7 mouse cellular contexts compared by ENCODE assay signal in genomic region chr19:3718481-3719361, GRCm38 (mm10). TPM values are rescaled to one million over a fixed set of nuclear protein-coding genes. Genes with fewer than 3 reads are reported as not detected.
DNase-seq lines count a peak whose midpoint lies in the region; ATAC-seq and TF ChIP-seq lines count a peak whose summit lies in the region.

No protein-coding gene starts in this region.

- peaks cover 41% of the 10 kb centered on the region for H3K36me3 ChIP-seq in heart, embryonic 10.5 days
- peaks cover 41% of the 10 kb centered on the region for H3K36me3 ChIP-seq in limb, embryonic 15.5 days
- H3K36me3 ChIP-seq in midbrain, embryonic 16.5 days (ENCODE audit: control insufficient read depth, insufficient read depth, low read length) = peaks cover 28% of the 10 kb centered on the region

- ATAC-seq in limb, embryonic 15.5 days (ENCODE audit: insufficient number of reproducible peaks, low FRiP score, low TSS enrichment, low read depth) = no peak
- ATAC-seq in midbrain, embryonic 16.5 days = peak; percentile 67

- DNase-seq in brain, adult 2 months (ENCODE audit: low read depth, low spot score) = peak; percentile 85
- DNase-seq in heart, embryonic 10.5 days (ENCODE audit: low spot score) = peak; percentile 85
- peak; percentile 82 for DNase-seq in kidney, adult 9 months
- DNase-seq in spleen, postnatal 14 days (ENCODE audit: low spot score in 2 of 2) = peak; percentile 32 to 64

- TF ChIP-seq POLR2A in embryonic fibroblast, embryonic 13.5 days (IDR thresholded peaks at IDR 0.05; ENCODE audit: low read depth, low read length) = no peak

- H3K9ac ChIP-seq in limb, embryonic 15.5 days = 0 out of 2 replicates have a peak overlapping the region, but pooled peaks have one; percentile 33
- peak overlapping the region; percentile 43; the same call in 1 of the 2 replicates for H3K9ac ChIP-seq in midbrain, embryonic 16.5 days (ENCODE audit: low read depth, low read length)

- peak; percentile 48; the same call in 1 of the 2 replicates for TF ChIP-seq CTCF in embryonic fibroblast, embryonic 13.5 days (IDR thresholded peaks at IDR 0.05; ENCODE audit: borderline replicate concordance, insufficient read depth, low read length)

- WGBS in heart, embryonic 10.5 days = 39% methylated on average over 19 of the region's 19 CpGs
- WGBS in limb, embryonic 15.5 days = 35% methylated on average over 19 of the region's 19 CpGs
- 45% methylated on average over 19 of the region's 19 CpGs for WGBS in midbrain, embryonic 16.5 days

- H3K4me2 ChIP-seq in limb, embryonic 15.5 days = peak overlapping the region; percentile 95
- peak overlapping the region; percentile 75 for H3K4me2 ChIP-seq in midbrain, embryonic 16.5 days (ENCODE audit: low read length)

- H3K27ac ChIP-seq in embryonic fibroblast, embryonic 13.5 days (ENCODE audit: insufficient read depth, low read length) = no peak overlapping the region
- peak overlapping the region; percentile 84 for H3K27ac ChIP-seq in heart, embryonic 10.5 days
- peak overlapping the region; percentile 57 for H3K27ac ChIP-seq in limb, embryonic 15.5 days
- H3K27ac ChIP-seq in midbrain, embryonic 16.5 days (ENCODE audit: low read length) = no peak overlapping the region

- H3K4me3 ChIP-seq in embryonic fibroblast, embryonic 13.5 days (ENCODE audit: insufficient read depth, low read length) = no peak overlapping the region
- H3K4me3 ChIP-seq in heart, embryonic 10.5 days = peak overlapping the region; percentile 63
- peak overlapping the region; percentile 46 for H3K4me3 ChIP-seq in limb, embryonic 15.5 days
- peak overlapping the region; percentile 38 for H3K4me3 ChIP-seq in midbrain, embryonic 16.5 days (ENCODE audit: low read depth, low read length)

- H3K9me3 ChIP-seq in heart, embryonic 10.5 days = no peaks in the 10 kb centered on the region
- no peaks in the 10 kb centered on the region for H3K9me3 ChIP-seq in limb, embryonic 15.5 days
- H3K9me3 ChIP-seq in midbrain, embryonic 16.5 days (replicated peaks; ENCODE audit: control insufficient read depth, low read length, poor library complexity, severe bottlenecking) = no peaks in the 10 kb centered on the region

- H3K4me1 ChIP-seq in embryonic fibroblast, embryonic 13.5 days (ENCODE audit: control insufficient read depth, insufficient read depth, low read length) = no peaks in the 10 kb centered on the region
- H3K4me1 ChIP-seq in heart, embryonic 10.5 days = peaks cover 20% of the 10 kb centered on the region
- peaks cover 10% of the 10 kb centered on the region for H3K4me1 ChIP-seq in limb, embryonic 15.5 days
- peaks cover 8% of the 10 kb centered on the region for H3K4me1 ChIP-seq in midbrain, embryonic 16.5 days (ENCODE audit: control insufficient read depth, insufficient read depth, low read length)

- no peaks in the 10 kb centered on the region for H3K27me3 ChIP-seq in heart, embryonic 10.5 days (ENCODE audit: insufficient read depth, poor library complexity, severe bottlenecking)
- no peaks in the 10 kb centered on the region for H3K27me3 ChIP-seq in limb, embryonic 15.5 days
- H3K27me3 ChIP-seq in midbrain, embryonic 16.5 days (ENCODE audit: control insufficient read depth, insufficient read depth, low read depth, low read length) = no peaks in the 10 kb centered on the region

RNA-seq across cellular contexts. Expression of gene 1810055G02Rik, which starts 10.6 kb away (rescaled TPM):
- 53.5 and 57.9 TPM in 2 replicates for polyA plus RNA-seq in embryonic fibroblast, embryonic 13.5 days (2011; ENCODE audit: insufficient read length, low read depth, missing spikeins)
- polyA plus RNA-seq in heart, embryonic 10.5 days (2016; fragmentation: Nextera tagmentation; extraction: Ambion mirVana) = 34.5 and 38.8 TPM in 2 replicates
- polyA plus RNA-seq in limb, embryonic 15.5 days (2015; fragmentation: Nextera tagmentation; extraction: Ambion mirVana) = 60.5 and 69.0 TPM in 2 replicates
- 33.3 and 33.4 TPM in 2 replicates for polyA plus RNA-seq in midbrain, embryonic 16.5 days (2015; fragmentation: Nextera tagmentation; extraction: Ambion mirVana)

RNA-seq across cellular contexts. Expression of gene Lrp5, which starts 32.4 kb away (rescaled TPM):
- 32.0 and 32.7 TPM in 2 replicates for polyA plus RNA-seq in embryonic fibroblast, embryonic 13.5 days (2011; ENCODE audit: insufficient read length, low read depth, missing spikeins)
- 4.1 and 5.2 TPM in 2 replicates for polyA plus RNA-seq in heart, embryonic 10.5 days (2016; fragmentation: Nextera tagmentation; extraction: Ambion mirVana)
- 6.6 and 6.8 TPM in 2 replicates for polyA plus RNA-seq in limb, embryonic 15.5 days (2015; fragmentation: Nextera tagmentation; extraction: Ambion mirVana)
- 0.89 and 0.92 TPM in 2 replicates for polyA plus RNA-seq in midbrain, embryonic 16.5 days (2015; fragmentation: Nextera tagmentation; extraction: Ambion mirVana)

RNA-seq across cellular contexts. Expression of gene Kmt5b, which starts 48.5 kb away (rescaled TPM):
- 36.9 and 47.1 TPM in 2 replicates for polyA plus RNA-seq in embryonic fibroblast, embryonic 13.5 days (2011; ENCODE audit: insufficient read length, low read depth, missing spikeins)
- 21.6 and 24.1 TPM in 2 replicates for polyA plus RNA-seq in heart, embryonic 10.5 days (2016; fragmentation: Nextera tagmentation; extraction: Ambion mirVana)
- polyA plus RNA-seq in limb, embryonic 15.5 days (2015; fragmentation: Nextera tagmentation; extraction: Ambion mirVana) = 25.2 and 29.0 TPM in 2 replicates
- polyA plus RNA-seq in midbrain, embryonic 16.5 days (2015; fragmentation: Nextera tagmentation; extraction: Ambion mirVana) = 50.3 and 59.6 TPM in 2 replicates

Comparison
In these comparisons a context has a peak if more than half of its experiments do, and no peak if none do; other contexts are left out.
1. H3K27ac ChIP-seq: peak in heart, embryonic 10.5 days (single experiment) and limb, embryonic 15.5 days (single experiment); none in embryonic fibroblast, embryonic 13.5 days (single experiment) and midbrain, embryonic 16.5 days (single experiment).
2. Peak in every context shown above with its lines, with median percentiles within 50 percentile points of each other: DNase-seq.